Mouse (Mus musculus) kidney, postnatal 14 days (tissue): Measurements from ENCODE around the gene Thoc6.

Experiments used
- DNase-seq: peaks from one replicate; pipeline ENCODE4 v3.0.0; 2022; ENCODE audit warnings: mixed read lengths

Thoc6 gene

DNA sequence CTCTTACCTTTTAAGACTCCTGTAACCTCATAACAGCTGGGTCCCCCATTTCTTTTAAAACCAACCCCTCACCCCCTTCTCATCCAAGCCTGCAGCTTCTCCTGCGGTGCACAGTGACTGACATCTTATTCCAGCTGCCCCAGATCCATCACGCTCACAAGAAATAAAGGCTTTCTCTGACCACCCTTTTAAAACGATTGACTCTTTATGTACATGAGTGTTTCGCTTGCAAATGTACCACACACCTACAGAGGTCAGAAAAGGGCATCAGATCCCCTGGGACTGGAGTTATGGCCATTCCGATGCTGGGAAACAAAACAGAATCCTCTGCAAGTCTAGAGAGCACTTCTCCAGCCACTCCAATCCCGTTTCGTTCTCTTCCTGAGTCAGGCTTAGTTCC is 45.9 kb downstream of the Thoc6 start:
- no peak for DNase-seq

DNA sequence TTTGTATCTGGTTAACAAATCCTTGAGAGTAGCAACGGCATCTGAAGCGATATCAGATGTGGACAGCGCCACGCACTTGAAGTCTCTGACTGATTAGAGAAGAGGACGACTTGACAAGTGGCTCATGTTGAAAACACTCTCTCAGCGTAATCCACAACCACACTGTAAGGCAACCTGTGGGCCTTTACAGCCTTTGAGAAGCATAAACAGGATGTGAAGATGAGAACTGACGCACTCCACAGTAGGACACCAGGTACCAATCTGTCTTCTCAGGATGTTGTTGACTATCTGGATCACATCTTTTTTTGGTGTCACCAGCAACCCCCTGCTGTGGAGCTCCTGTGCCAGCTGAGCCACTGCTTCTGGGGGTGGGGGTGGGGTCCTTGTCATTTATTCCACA is 53.3 kb downstream of the Thoc6 start:
- no peak for DNase-seq
